Mouse (Mus musculus): ENCODE results near the gene 2010111I01Rik. TPM values are rescaled to one million over a fixed set of nuclear protein-coding genes. Genes with fewer than 3 reads are reported as not detected.

The 2010111I01Rik gene
- total and polyA plus RNA-seq, 3 experiments = 26.3 to 32.7 TPM; not detected in 1

- Histone ChIP-seq H3K9ac (ENCODE audit: control insufficient read depth, low read depth, low read length, poor library complexity, severe bottlenecking) (no peak overlapping the region), H3K9me3 (replicated peaks; ENCODE audit: insufficient read depth, low read length) (no peaks in the 10 kb centered on the region), H3K27me3 (ENCODE audit: control insufficient read depth in 1 of 2, insufficient read depth in 2 of 2, low read length in 2 of 2) (no peaks in the 10 kb centered on the region), H3K4me3 (ENCODE audit: control insufficient read depth in 1 of 2, insufficient read depth in 1 of 2, low read depth in 2 of 2, low read length in 2 of 2) (no peak overlapping the region), H3K79me2 (ENCODE audit: control insufficient read depth, insufficient read depth, low read length, poor library complexity) (no peaks in the 10 kb centered on the region), H3K27ac (ENCODE audit: control insufficient read depth, low read depth, low read length) (no peak overlapping the region), H3K4me1 (ENCODE audit: control insufficient read depth in 1 of 2, insufficient read depth in 2 of 2, low read length in 2 of 2) (peaks cover 3 to 6% of the 10 kb centered on the region in 2 experiments; a peak in 3 of 4 replicates), H3K36me3 (ENCODE audit: control insufficient read depth in 1 of 2, insufficient read depth in 2 of 2, low read length in 2 of 2) (peaks cover 0 to 5% of the 10 kb centered on the region in 2 experiments; a peak in 1 of 4 replicates)
- no peak for DNase-seq (ENCODE audit: low read depth, low spot score)
- TF ChIP-seq ZMIZ1 (IDR thresholded peaks at IDR 0.05; ENCODE audit: low read depth, low read length) (no peak), USF1 (IDR thresholded peaks at IDR 0.05; ENCODE audit: low read depth, low read length) (no peak), MEF2A (IDR thresholded peaks at IDR 0.05; ENCODE audit: extremely low read depth, insufficient replicate concordance, low read depth, low read length, poor library complexity, severe bottlenecking) (no peak), SIN3A (IDR thresholded peaks at IDR 0.05; ENCODE audit: low read length) (no peak)
These were observed 70.0 kb downstream of the 2010111I01Rik start for GRCm38 (mm10) chr13:63034666-63035065.

- Histone ChIP-seq H3K4me3 (ENCODE audit: control insufficient read depth in 1 of 2, insufficient read depth in 1 of 2, low read depth in 2 of 2, low read length in 2 of 2) (no peak overlapping the region), H3K4me1 (ENCODE audit: control insufficient read depth in 1 of 2, insufficient read depth in 2 of 2, low read length in 2 of 2) (no peaks in the 10 kb centered on the region), H3K27me3 (ENCODE audit: control insufficient read depth in 1 of 2, insufficient read depth in 2 of 2, low read length in 2 of 2) (no peaks in the 10 kb centered on the region; a peak in 1 of 4 replicates), H3K9ac (ENCODE audit: control insufficient read depth, low read depth, low read length, poor library complexity, severe bottlenecking) (no peak overlapping the region), H3K36me3 (ENCODE audit: control insufficient read depth in 1 of 2, insufficient read depth in 2 of 2, low read length in 2 of 2) (no peaks in the 10 kb centered on the region), H3K79me2 (ENCODE audit: control insufficient read depth, insufficient read depth, low read length, poor library complexity) (no peaks in the 10 kb centered on the region), H3K9me3 (replicated peaks; ENCODE audit: insufficient read depth, low read length) (no peaks in the 10 kb centered on the region), H3K27ac (ENCODE audit: control insufficient read depth, low read depth, low read length) (no peak overlapping the region)
- DNase-seq (ENCODE audit: low read depth, low spot score) = no peak
- TF ChIP-seq TAL1 (IDR thresholded peaks at IDR 0.05; ENCODE audit: low read length) (no peak), KAT2A (conservative IDR thresholded peaks at IDR 0.05; ENCODE audit: low read depth, low read length) (no peak), MXI1 (IDR thresholded peaks at IDR 0.05; ENCODE audit: low read depth, low read length) (no peak), EP300 (IDR thresholded peaks at IDR 0.05; ENCODE audit: low read depth in 1 of 2, low read length in 2 of 2) (no peak), NRF1 (IDR thresholded peaks at IDR 0.05; ENCODE audit: insufficient read depth, low read depth, low read length, poor library complexity, severe bottlenecking) (no peak)
These were observed 73.2 kb downstream of the 2010111I01Rik start for GRCm38 (mm10) chr13:63037906-63038305.

GRCm38 (mm10) chr13:63038415-63038814 is 73.7 kb downstream of the 2010111I01Rik start:
- Histone ChIP-seq H3K27ac (ENCODE audit: control insufficient read depth, low read depth, low read length) (no peak overlapping the region), H3K27me3 (ENCODE audit: control insufficient read depth in 1 of 2, insufficient read depth in 2 of 2, low read length in 2 of 2) (no peaks in the 10 kb centered on the region; a peak in 1 of 4 replicates), H3K36me3 (ENCODE audit: control insufficient read depth in 1 of 2, insufficient read depth in 2 of 2, low read length in 2 of 2) (no peaks in the 10 kb centered on the region), H3K4me3 (ENCODE audit: control insufficient read depth in 1 of 2, insufficient read depth in 1 of 2, low read depth in 2 of 2, low read length in 2 of 2) (no peak overlapping the region), H3K9me3 (replicated peaks; ENCODE audit: insufficient read depth, low read length) (no peaks in the 10 kb centered on the region), H3K9ac (ENCODE audit: control insufficient read depth, low read depth, low read length, poor library complexity, severe bottlenecking) (no peak overlapping the region), H3K79me2 (ENCODE audit: control insufficient read depth, insufficient read depth, low read length, poor library complexity) (no peaks in the 10 kb centered on the region), H3K4me1 (ENCODE audit: control insufficient read depth in 1 of 2, insufficient read depth in 2 of 2, low read length in 2 of 2) (no peaks in the 10 kb centered on the region)
- TF ChIP-seq ZMIZ1 (IDR thresholded peaks at IDR 0.05; ENCODE audit: low read depth, low read length) = no peak
- TF ChIP-seq MAZ (IDR thresholded peaks at IDR 0.05; ENCODE audit: low read depth, low read length) = no peak
- TF ChIP-seq SMC3 (IDR thresholded peaks at IDR 0.05; ENCODE audit: low read depth, low read length) = no peak
- TF ChIP-seq MEF2A (IDR thresholded peaks at IDR 0.05; ENCODE audit: extremely low read depth, insufficient replicate concordance, low read depth, low read length, poor library complexity, severe bottlenecking) = no peak
- no peak for TF ChIP-seq GATA1 (IDR thresholded peaks at IDR 0.05; ENCODE audit: low read depth, low read length)
- no peak for TF ChIP-seq MXI1 (IDR thresholded peaks at IDR 0.05; ENCODE audit: low read depth, low read length)
- no peak for TF ChIP-seq TAL1 (IDR thresholded peaks at IDR 0.05; ENCODE audit: low read length)
- no peak for TF ChIP-seq ZC3H11A (IDR thresholded peaks at IDR 0.05; ENCODE audit: low read depth, low read length)
- TF ChIP-seq USF1 (IDR thresholded peaks at IDR 0.05; ENCODE audit: low read depth, low read length) = no peak
- no peak for TF ChIP-seq ELF1 (IDR thresholded peaks at IDR 0.05; ENCODE audit: low read depth, low read length)
- no peak for TF ChIP-seq TCF12 (IDR thresholded peaks at IDR 0.05; ENCODE audit: low read depth, low read length)
- TF ChIP-seq CTCF (IDR thresholded peaks at IDR 0.05 in 2 of 3, conservative IDR thresholded peaks at IDR 0.05 in 1 of 3; ENCODE audit: control insufficient read depth in 1 of 3, insufficient read depth in 1 of 3, low read depth in 2 of 3, low read length in 3 of 3, poor library complexity in 1 of 3, severe bottlenecking in 1 of 3) = no peak
- no peak for TF ChIP-seq E2F4 (IDR thresholded peaks at IDR 0.05; ENCODE audit: borderline replicate concordance, low read depth, low read length)
- no peak for TF ChIP-seq CHD2 (IDR thresholded peaks at IDR 0.05; ENCODE audit: low read length)
- TF ChIP-seq MYB (IDR thresholded peaks at IDR 0.05; ENCODE audit: low read depth, low read length) = no peak
- no peak for TF ChIP-seq NRF1 (IDR thresholded peaks at IDR 0.05; ENCODE audit: insufficient read depth, low read depth, low read length, poor library complexity, severe bottlenecking)
- no peak for TF ChIP-seq TBP (IDR thresholded peaks at IDR 0.05; ENCODE audit: low read depth, low read length)
- no peak for TF ChIP-seq SIN3A (IDR thresholded peaks at IDR 0.05; ENCODE audit: low read length)
- no peak for DNase-seq (ENCODE audit: low read depth, low spot score)

Data from MEL (cell line).